Mouse (Mus musculus): ENCODE data around the gene Trim65. TPM values are rescaled to one million over a fixed set of nuclear protein-coding genes. Genes with fewer than 3 reads are reported as not detected.
"Not testable (repeated sequence)": the region's sequence is repeated elsewhere in the genome, so short reads cannot be mapped to it uniquely, and the experiment has no call there.

Trim65 gene
- total RNA-seq, 2 experiments from 2014 or later: 6.3 to 8.1 TPM

DNA sequence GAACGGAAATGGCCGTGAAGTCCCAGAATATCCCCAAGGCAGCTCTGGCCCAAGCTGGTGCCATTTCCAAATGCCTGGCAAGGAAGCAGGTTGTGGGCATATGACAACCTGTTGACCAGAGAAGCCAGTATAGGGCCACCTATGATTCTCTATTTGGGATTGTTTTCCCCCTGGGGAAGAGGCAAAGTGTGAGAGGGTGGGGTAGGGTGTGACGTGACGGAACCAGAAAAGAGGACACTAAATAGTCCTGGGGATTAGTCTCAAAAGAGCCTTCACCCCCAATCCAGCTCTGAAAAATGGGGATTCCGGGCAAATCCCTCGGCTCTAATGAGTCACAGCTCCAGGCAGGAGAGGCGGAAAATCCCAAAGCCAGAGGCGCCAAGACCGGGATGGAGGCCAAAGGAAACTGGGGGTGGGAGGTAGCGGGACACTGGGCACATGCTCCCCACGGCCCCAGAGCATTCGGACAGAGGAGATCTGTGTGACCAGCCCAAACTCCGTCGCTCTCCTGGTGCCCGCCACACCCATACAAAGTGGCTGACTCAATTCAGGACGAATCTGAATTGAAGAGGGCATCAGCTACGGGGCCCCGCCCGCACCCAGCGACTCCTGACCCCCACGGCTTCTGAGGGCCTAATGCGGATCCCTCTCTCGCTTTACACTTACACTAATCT lies 22.3 kb downstream of the Trim65 start:
- peak; percentile 76 for DNase-seq

DNA sequence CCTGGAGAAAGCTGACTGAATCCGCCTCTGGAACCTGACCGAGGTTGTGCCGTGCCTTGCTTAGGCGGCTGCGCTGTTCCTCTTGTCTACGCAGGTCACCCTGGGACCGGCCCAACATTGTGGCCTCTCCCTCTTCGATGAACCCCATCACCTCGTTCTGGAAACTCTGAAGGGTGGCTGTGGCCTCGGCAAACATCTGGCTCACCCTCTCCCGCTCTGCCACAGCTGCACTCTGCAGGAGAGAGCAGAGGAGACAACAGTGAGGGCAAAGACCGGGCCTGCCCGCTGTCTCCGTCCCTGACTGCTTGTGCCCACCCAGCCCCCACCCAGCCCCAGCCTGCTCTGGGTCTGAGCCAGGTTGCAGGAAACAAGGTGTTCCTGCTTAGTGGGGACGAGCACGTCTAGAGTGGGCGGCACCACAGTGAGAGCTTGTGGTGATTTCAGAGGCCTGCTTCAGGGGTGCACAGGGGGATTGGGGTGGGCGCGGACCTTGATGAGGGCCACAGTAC lies 23.1 kb downstream of the Trim65 start:
- DNase-seq: no peak

DNA sequence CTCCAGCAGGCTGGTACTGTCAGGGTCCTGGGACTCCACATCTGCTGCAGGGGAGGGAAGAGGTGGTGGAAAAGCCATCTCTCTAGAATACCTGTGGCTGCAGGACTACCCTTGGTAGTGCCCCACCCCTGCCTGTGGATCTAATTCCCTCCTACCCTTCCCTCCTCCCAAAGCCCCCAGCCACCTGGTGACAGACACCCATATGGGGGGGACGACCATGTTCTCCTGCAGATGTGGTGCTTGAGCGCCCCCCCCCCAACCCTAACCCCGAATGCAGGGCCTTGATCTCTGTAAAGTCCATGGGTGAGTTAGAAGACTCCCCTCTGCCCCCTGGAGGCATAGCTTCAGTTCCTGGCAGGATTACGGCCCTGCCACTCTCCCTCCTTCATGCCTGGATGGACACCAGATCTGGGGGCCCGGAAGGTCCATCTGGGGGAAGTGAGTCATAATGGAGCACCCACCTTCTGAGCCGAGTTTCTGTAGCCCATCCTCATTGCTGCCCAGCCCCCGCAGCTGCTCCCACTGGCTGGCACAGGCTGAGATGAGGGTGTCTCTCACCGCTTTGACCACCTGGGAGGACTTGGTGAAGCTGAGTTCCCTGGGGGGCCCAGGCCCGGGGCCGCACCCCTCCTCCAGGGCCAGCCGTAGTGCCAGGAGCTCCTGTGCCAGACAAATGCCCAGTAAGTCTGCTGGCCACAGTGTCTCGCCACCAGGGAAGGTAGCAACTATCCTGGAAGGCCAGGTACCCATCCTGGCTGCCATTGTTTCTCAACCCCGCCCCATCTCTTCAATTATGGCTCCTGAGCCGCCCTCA lies 23.8 kb downstream of the Trim65 start:
- DNase-seq: no peak

DNA sequence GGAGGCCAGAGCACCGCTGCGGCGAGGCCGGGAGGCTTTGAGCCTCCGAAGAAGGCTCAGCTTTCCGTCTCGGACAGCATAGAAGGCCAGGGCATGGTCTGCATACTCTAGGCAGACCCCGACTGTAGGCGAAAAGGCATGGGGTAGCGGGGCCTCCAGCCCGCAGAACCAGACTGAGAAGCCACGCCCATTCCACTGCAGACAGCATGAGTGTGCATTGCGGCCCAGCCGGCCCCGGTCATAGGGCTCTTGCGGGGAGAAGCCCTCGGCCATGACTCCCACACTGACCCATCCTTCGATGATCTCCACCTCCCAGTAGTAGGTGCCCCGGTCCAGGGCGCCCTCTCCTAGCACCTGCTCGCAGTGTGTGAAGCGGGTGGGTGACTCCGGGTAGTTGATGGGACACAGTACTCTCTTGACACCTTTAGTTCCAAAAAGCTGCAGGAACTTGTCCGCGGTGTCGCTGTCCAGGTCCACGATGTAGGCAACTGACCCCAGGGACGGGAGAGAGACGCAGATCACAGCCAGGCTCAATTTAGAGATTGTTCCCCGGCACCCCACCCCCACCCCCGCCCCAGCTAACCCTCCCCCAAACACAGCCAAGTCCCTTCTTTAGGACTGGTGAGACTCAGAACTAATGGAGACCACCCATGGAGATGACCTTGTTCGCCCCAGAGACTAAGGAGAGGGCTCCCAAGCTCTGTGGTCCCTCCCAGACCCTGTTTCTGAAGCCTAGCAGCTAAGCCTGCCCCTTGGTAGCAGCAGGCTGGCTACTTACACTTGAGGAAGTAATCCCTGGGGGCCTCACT lies 24.6 kb downstream of the Trim65 start:
- DNase-seq: no peak

DNA sequence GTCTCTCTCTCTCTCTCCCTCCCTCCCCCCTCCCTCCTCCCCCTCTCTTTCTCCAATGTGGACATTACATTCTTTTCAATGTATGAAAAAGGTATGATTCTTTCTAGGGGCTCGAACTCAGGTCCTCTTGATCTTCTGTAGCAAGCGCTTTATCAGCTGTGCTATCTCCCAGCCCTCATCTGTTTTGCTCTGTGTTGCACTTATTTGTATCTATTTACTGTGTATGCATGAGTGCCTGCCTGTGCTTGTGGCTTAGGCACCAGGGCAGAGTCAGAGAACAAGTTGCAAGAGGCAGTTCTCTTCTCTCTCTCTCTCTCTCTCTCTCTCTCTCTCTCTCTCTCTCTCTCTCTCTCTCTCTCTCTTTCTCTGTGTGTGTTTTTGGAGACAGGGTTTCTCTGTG lies 25.9 kb downstream of the Trim65 start:
- DNase-seq: no peak

DNA sequence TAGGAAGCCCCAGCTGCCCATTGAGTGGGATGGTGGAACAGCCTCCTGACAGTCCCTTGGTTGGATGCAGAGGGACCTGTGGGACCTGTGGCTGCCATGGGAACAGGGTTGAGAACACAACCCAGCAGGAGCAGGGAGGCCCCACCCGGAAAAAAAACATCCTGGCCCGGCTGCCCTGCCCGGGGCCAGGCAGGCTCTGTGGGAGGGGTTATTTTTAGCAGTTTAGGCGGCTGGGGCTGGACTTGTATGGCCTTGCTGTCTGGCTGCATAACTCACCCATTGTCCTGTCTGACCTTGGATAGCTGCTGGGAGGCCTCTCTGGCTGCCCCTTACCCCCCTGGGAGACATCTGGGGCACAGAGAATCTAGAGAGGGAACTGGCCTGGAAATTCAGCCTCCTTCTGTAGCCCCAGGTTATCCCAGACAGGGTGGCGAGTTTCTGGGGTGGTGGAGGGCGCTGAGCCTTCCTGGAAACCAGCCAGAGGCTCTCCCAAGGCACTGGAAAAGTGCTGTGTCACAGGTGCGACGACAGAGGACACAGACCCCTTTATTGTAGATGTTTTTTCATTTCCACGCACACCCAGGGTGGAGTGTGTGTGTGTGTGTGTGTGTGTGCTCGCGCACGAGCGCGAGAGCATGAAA lies 26.8 kb downstream of the Trim65 start:
- DNase-seq: peak; percentile 80

DNA sequence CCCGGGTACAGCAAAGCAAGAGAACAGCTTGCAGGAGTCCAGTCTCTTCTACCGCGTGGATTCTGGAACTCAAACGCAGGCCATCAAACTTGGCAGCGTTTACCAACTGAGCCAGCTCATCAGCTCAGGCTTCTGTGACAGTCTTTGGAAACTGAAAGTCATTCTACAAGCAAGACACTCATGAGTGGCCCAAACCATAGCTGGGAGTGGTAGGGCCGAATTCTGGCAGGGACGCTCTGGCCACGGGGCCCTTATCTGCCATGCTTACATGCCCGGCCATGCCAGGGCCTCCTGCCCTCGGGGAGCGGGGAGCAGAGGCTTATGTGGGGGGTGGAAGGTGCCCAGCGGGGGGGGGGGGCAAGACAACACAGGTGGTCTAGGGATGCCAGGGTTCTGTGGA lies 27.4 kb downstream of the Trim65 start:
- DNase-seq: no peak

DNA sequence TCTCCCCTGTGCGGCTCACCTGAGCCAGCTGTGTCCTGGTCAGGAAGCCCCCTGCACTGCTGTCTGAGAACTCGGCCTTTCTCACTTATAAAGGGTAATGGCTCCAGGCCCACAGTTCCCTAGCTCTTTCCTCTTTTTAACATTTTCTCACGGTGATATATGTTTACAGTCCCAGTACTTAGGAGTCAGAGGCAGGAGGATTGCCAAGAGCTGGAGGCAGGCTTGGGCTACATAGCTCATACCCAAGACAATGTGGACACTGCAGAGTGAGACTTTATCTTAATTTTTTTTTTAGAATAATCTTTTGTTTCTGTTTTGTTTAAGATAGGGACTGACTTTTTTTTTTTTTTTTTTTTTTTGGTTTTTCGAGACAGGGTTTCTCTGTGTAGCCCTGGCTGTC lies 28.5 kb downstream of the Trim65 start:
- no peak for DNase-seq

DNA sequence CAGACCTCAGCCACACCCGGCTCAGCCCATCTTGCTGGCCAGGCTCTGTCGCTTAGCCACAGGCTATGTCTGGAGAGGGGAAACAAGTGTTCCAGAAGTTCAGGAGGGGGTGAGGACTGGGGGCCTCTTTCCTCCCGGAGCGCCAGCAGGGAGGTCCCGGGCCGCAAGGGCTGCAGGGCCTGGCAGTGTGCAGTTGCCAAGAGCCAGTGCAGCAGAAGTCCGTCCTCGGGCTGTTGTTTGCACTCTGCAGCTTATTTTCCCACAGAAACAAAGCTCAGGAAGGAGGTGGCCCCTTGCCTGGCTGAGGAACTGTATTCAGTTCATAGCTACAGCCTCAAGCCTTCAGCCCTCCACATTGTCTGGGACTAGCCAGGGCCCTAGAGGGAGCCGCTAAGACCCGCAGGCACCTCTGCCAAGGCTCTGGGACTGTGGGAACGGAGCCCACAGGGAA lies 29.0 kb downstream of the Trim65 start:
- peak; percentile 56 for DNase-seq

DNA sequence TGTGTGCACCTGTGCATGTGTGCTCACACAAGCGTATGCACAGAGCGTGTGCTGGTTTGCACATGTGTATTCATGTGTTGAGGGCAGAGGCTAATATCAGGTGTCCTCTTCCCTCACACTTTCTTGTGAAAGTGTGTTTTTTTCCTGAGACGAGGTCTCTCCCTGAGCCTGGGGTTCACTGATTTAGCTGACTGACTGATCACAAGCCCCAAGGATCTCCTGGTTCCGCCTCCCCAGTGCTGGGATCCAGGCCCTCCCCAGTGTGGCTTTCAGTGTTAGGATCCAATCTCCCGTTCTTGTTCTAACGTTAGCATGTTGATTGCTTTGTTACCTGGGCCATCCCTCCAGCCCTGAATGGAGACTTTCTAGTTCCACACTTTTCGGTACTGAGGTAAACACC lies 30.1 kb downstream of the Trim65 start:
- no peak for DNase-seq

DNA sequence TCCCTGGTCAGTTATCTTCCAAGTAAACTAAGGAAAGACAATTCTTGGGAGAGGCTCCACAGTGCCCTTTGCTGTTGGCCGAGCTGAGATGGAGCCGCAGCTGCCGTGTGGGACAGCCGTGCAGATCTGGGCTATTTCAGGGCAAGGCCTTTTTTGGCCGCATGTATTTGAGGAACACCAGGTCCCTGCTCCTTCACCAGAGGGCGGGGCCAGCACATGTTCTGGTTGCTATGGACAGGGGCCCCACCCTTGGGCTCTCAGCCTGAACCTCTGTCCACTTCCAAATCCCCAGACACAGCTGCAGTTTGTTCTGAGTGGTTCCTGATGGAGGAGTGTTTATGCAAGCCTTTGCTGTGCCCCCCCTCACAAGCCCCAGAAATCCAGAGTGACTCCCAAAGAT lies 30.5 kb downstream of the Trim65 start:
- peak; percentile 52 for DNase-seq

DNA sequence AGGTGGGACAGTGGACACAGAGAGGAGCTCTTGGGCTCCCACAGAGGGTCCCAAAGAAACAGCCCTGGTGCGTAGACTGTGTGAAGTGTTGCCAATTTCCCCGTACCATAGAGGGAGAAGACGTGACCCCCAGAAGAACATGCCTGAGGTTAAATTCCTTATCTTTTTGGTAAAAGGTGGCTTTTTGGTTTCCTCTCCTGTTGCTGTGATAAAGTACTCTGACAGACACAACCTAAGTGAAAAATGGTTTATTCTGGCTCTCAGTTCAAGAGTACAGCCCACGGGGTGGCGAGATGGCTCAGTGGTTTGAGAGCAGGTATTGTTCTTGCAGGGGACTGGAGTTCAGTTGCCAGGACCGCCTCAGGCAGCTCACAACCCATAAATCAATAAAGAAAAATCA lies 31.5 kb downstream of the Trim65 start:
- DNase-seq: no peak

DNA sequence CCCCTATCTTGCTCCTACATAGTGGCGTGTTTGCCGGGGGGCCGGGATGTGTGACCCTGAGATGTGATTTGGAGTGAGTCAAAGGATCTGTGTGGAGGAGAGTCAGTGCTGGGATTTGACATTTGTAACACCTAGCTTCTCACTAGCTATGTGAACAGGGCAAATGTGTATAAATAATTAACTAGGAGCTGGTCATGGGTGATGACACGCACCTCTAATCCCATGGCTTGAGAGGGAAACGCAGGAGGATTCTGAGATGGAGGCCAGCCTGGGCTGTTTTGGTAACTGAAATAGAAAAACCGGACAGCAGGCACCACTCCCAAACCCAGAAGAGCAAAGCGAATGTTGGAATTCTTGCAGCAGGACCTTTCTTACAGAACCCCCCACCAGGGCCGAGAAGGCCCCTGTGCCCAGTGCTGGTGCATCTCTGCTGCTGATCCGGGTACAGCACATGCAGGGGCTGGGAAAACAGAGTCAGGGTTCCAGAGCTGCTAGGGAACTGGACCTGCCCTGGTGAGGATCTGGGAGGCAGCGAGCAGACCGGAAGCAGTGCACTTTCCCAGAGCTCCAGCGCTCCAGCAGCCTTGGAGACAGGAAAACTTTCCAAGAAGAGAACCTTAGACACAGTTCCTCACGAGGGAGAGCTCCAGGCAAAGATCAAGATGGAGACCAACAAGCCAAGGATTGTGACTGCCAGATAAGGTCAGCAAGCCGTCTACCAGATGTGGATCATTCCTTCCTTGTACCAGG lies 32.0 kb downstream of the Trim65 start:
- DNase-seq: no peak

DNA sequence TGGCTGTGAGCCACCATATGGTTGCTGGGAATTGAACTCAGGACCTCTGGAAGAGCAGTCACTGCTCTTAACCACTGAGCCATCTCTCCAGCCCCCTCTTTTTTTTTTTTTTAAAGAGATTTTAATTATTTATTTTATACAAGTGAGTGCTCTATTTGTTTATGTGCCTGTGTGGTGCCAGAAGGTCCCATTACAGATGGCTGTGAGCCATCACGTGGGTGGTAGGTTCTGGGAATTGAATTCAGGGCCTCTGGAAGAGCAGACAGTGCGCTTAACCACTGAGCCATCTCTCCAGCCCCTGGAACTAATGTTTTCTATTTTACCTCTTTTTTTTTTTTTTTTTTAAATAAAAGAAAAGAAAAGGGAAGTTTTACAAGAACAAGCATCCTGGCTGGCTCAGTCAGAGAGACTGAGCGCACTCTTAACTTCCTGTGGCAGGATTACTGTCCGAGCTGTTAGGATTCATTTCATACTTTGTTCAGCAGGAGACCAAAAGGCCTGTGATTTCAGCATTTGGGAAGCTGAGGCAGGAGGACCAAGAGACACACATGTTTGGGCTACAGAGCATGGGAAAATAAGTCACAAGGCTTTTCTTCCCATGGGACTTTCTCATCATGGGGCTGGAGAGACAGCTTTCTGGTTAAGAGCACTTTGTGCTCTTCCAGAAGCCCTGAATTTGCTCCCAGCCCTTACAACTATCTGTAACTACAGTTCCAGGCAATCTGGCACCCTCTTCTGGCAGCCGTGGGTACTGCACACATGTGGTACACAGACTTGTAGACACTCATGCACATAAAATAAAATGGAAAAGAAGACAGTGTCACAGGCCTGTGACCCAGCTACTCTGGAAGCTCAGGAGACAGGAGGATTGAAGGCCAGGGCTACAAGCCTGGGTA lies 34.5 kb downstream of the Trim65 start:
- no peak for DNase-seq

DNA sequence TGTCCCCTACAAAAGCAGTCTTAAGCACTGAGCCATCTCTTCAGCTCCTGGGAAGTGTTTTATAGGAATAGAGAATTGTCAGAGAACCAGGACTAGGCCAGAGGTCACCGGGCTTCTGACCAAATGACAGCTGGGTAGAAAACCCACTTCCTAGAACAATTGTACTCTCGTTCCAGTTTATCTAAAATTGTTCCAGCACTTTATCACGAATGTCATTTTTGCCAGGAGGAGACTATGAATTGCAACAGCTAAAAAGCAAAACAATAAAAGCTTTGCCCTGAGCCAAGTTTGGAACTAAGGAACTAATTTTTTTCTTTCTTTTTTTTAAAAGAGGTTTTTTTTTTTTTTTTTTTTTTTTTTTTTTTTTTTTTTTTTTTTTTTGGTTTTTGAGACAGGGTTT lies 35.4 kb downstream of the Trim65 start:
- peak; percentile 73 for DNase-seq

DNA sequence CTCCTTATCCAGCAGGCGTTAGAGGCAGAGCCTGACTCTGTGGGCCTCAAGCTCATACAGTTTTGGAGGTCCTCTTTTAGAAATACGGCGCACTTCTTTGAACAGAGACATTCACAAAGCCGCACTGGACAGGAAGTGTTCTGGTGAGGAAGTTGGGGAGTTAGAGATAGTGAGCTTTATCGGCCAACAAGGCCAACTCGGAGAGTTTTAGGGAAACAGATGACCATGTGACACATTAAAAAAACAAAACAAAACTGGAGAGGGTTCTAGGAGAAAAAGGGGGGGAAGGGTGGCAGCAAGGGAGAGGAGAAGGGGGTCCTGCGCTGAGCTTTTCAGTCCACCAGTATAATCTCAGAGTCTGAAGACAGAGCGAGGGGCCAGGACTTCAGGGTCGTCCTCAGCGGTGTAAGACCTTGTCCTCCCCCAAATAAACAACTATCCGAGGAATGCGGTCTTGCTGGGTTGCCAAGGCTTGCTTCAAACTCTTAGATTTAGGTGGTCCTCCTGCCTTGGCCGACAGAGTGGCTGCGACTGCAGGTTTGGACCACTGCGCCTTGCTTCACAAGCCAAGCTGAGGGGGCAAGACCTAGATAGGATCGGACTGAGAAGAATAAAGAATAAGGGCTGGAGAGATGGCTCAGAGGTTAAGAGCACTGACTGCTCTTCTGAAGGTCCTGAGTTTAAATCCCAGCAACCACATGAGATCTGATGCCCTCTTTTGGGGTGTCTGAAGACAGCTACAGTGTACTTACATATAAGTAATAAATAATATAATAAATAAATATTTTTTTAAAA lies 37.0 kb downstream of the Trim65 start:
- no peak for DNase-seq

DNA sequence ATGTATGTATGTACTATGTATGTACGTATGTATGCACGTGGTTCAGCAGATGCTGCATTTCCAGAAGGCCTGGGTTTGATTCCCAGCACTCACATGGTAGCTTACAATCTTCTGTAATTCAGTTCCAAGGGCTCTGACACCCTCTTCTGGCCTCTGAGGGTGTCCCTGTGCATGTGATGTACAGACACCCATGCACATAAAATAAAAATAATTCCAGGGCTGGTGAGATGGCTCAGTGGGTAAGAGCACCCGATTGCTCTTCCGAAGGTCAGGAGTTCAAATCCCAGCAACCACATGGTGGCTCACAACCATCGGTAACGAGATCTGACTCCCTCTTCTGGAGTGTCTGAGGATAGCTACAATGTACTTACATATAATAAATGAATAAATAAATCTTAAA lies 38.0 kb downstream of the Trim65 start:
- DNase-seq: not testable (repeated sequence)

DNA sequence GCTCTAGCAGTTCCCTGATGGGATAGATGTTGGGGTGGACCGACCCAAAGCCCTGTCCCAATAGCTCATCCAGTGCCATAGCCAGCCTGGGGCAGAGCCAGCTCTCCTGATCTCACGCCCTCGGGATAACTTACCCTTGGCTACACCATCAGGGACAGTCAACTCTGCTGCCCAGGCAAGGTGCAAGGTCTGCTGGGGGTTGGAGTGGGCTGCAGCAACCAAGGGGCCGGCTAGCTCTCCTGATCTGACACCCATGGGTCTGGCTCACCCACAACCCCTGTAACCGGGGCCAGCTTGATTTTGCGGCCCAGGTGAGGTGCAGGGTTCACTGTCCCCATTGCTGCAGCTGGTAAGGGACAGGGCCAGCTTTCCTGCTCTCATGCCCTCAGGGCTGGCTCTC lies 39.3 kb downstream of the Trim65 start:
- no peak for DNase-seq

DNA sequence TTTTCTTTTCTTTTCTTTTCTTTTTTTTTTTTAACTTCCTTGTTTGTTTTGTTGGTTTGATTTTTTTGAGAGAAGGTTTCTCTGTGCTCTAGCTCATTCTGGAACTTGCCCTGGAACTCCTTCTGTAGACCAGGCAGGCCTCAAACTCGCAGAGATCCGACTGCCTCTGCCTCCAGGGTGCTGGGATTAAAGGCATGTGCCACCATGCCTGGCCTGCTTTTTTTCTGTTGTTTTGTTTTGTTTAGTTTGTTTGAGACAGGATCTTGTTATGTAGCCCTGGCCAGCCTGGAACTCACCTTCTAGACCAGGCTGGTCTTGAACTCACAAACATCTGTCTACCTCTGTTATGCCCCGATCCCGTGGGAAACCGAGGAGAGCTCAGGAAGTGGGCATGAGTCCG lies 41.4 kb downstream of the Trim65 start:
- no peak for DNase-seq
